Mouse (Mus musculus) heart, postnatal 4 days (tissue): ENCODE measurements around the gene Cobll1. TPM values are rescaled to one million over a fixed set of nuclear protein-coding genes. Genes with fewer than 3 reads are reported as not detected.
A peak's percentile ranks its signal among the peaks of the same experiment; 100 is the strongest.

Experiments
- DNase-seq: peaks from one replicate; pipeline ENCODE4 v3.0.0; 2021
- total RNA-seq, 2 experiments: library from RNA; stranded (reverse); gene quantifications; 2 replicates each; pipeline ENCODE4 v1.2.3; 2021

The Cobll1 gene
- total RNA-seq, 2 experiments from 2014 or later, result 34.5 to 34.7 TPM

DNA sequence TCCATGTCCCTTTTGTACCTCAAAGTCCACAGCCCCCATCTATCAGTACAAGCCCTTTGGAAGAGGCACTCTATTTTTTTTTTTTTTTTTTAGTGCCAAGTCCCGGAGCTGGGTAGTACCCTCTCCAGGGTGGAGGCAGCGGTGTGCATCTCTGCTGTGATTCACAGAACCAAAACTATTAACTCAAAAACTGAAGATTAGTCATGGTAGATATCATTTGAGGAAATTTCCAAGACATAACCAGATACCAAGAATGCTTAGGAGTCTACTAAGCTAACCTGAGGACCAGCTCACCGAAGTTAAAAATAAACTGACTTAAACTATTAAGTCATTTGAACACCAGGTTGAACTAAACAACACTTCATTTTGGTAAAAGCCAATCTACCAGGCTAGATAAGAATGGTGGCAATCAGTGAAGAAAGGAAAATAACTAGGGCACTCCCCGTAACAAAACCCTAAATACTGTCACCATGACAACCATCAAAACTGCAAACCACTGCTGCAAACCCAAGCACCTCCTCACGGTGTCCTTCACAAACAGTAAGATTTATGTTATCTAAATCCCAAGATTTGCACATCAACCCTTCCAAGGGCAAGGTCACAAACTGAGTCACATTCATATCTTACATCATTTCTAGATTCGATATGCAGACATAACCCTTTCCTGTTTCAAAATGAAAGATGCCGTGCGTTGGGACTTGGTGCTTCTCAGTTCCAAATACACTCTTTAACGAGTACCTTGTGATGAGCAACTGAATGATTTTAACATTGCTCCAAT lies 43.8 kb downstream of the Cobll1 start:
- DNase-seq, result no peak

- no peak for DNase-seq
Observed at GRCm38 (mm10) chr2:65193091-65193795, 46.0 kb downstream of the Cobll1 start.

DNA sequence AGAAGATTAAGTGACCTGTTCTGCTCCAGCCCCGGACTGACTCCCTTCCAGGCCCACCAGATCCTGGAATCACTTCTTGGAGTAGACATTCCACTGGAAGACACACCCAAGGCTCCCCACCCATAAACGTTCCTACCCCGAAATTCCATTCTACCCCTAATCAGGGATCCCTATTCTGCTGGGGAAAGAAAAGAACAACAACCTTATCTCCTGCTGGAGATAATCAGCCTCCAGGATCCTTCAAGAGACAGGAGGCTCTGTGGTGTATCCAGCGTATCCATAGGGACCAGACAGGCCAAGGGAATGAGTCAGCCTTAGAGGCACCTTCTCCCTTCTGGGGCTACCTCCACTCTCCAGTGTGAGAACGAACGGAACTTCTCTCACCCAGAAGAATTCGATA lies 47.8 kb downstream of the Cobll1 start:
- DNase-seq, result no peak

DNA sequence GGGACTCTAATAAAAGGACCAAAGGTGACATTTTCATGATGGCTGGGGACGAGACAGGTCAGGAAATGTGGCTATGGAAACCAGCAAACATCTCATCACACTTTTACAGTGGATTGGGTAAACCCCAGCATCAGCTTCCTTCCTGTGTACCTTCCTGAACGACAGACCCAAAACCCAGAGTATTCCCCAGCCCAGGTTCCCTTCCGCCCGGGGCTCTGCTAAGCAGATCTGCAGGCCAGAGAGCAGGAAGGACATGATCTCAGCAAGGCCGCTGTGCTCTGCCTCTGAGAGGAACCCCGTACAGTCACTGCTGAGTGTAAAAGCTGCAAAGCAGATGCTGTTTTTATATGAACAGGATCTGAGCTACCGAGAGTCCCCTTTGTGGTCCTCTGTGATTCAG lies 49.9 kb downstream of the Cobll1 start:
- peak; percentile 60 for DNase-seq

- DNase-seq, result no peak
Observed at GRCm38 (mm10) chr2:65188585-65188984, 50.6 kb downstream of the Cobll1 start.

DNA sequence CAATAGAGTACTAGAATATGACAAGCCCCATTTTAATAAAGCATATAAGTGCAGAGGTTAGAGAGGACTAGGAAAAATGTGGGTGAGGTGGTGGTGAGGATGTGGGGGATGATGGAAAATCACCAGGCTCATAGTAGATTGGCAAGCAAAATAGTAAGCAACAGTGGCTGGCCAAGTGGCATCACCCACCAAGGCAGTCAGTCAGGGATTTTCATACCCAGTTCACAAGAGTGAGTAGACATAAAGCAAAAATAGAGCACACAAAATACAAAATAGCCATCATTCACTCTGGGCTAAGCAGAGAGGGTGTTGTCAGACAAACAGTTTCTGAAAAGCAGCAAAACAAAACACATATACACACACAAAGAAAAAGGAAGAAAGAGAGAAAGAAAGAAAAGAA lies 51.6 kb downstream of the Cobll1 start:
- DNase-seq, result no peak

DNA sequence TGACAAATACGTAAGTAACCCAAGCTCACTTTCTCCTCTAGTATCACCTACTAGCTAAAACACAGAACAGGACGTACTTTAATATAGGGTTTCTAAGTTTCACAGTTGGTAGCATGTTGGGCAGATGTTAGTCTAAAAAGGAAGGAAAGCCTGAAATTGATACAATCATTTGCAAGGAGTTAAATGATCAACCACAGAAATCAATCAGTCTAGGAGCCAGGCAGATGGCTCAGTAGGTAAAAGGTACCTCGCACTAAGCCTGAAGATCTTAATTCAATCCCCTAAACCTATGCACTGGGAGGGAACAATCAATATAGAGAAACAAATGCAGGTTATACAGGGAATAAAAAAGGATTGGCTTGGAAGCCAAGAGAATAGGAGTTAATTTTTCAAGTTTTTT lies 52.0 kb downstream of the Cobll1 start:
- no peak for DNase-seq

GRCm38 (mm10) chr2:65182747-65183146 lies 56.5 kb downstream of the Cobll1 start:
- DNase-seq, result no peak

- no peak for DNase-seq
Observed at GRCm38 (mm10) chr2:65181736-65182135, 57.5 kb downstream of the Cobll1 start.

GRCm38 (mm10) chr2:65181066-65181716 lies 58.0 kb downstream of the Cobll1 start:
- DNase-seq, result no peak

- no peak for DNase-seq
Observed at GRCm38 (mm10) chr2:65175645-65176044, 63.6 kb downstream of the Cobll1 start.

DNA sequence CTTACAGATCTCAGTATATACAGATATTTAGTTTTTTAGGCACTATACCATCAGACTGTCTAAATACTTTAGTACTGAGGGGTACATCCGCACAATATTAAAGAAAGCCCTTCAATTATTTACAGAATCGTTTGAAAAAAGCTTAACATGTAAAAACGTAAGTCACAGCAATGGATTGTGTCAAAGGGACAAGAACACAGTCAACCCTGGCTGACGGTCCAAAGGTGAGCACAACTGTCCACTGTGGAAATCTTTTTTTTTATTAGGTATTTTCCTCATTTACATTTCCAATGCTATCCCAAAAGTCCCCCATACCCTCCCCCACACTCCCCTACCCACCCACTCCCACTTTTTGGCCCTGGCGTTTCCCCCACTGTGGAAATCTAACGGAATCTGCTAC lies 67.1 kb downstream of the Cobll1 start:
- DNase-seq, result no peak

- no peak for DNase-seq
Observed at GRCm38 (mm10) chr2:65171516-65171915, 67.7 kb downstream of the Cobll1 start.

GRCm38 (mm10) chr2:65170693-65171456 lies 68.3 kb downstream of the Cobll1 start:
- DNase-seq, result no peak

DNA sequence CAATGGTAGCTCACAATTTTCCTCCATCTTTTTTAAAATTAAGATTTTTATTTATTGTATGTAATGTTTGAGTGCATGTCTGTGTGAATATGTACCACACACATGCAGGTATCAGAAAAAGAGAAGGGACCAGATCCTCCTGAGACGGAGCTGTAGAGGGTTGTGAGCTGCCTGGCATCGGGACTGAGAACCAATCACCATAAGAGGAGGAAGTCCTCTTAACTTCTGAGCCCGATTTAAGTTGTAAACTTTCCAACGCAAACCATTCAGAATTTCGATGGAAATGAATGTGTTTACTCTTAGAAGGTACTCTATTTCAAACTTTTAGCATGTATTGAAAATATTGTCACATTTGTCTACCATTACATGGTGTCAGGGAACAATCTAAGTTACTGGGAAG lies 68.9 kb downstream of the Cobll1 start:
- DNase-seq, result no peak

- DNase-seq, result no peak
Observed at GRCm38 (mm10) chr2:65163990-65164389, 75.2 kb downstream of the Cobll1 start.

DNA sequence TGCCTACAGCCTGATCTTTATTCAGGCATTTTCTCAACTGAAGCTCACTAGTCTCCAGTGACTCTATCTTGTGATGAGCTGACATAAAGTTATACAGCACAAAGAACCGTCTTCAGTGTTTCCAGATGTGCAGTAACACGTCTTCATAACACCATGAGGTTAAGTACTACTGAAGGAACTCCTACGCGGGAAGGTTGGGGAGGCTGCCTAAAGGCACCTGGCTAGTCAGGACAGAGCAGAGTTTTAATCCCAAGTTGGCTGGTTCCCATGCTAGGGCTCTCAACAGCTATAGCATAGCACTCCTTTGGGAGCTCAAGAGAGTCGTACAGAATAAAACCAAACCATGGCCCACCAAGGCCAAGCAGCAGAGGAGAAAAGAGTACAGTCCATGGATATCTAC lies 76.6 kb downstream of the Cobll1 start:
- DNase-seq, result no peak

GRCm38 (mm10) chr2:65161715-65162114 lies 77.5 kb downstream of the Cobll1 start:
- no peak for DNase-seq

DNA sequence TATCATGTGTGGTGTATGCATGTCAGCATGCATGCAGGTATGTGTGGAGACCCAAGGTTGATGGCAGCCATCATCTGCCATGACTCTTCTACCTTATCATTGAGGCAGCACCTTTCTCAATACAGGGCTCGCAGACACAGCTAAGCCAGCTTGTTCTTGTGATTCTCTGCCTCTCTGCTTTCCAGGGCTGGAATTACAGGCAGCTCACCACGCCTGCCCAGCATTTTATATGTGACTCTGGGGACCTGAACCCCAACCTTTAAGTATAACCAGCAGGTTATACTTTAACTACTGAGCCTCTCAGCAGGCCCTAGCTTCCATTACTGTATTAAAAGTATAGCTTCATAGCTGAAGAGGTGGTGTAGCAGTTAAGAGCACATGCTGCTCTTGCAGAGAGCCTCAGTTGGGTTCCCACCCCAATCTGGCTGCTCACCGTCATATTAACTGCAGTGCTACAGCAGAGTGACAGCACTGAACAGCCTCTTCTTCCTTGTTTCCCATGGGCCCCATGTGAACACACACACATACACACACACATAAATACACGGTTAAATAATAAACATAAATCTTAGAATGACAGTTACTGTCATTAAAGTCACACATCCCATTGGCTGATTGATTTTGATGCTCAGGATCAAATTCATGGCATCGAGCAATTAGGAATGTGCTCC lies 81.1 kb downstream of the Cobll1 start:
- DNase-seq, result no peak

DNA sequence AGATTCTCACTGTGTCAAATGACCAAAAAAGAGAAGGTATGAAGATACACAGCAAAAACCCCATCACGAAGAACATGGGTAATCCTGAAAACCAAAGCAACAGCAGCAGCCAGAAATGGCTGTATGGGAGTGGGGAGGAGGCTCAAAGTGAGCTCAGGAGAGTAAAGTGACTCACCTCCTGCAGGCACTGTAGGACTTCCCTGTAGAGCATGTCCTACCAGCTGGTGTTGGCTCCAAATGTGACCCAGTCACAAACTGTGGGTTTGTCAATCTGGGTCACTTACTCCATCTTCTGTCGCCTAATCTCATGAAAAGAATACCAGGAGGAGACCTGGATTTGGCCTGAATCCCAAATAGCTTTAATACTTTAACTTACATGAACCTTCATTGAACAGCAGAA lies 81.9 kb downstream of the Cobll1 start:
- DNase-seq, result no peak

DNA sequence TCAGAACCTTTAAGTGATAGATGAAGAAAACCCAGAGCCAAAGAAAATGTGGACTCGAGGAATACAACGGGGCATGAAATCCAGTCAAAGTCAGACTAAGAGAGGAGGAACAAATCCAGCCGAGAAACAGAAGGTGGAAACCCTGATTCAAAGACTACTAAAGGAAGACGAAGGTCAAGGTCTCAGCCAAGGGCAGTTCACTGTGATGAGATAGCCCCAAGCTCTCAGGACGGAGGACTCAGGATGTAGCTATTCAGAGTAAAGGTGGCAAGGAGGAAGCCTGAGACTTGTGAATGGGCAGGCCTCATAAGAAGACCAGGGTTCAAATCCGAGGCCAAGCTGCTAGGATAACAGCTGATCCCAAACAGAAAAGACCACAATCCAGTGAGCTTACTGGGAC lies 90.3 kb downstream of the Cobll1 start:
- DNase-seq, result no peak

DNA sequence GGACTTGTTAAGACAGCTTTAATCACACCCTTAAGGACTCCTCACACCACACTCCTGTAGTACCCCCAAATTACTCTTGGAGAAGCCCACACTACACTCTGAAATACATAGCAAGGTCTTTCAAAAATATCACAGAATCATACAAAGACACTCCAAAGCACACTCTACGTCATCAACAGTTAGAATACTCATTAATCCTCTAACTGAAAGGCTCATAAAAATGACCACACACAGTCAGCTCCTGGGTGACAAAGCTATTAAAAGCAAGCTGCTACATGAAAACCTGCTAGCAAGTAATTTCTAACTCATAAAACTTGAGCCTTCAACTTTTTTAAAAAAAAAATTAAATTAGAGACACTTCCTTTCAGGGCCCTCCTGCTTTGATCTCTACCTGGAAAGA lies 91.8 kb downstream of the Cobll1 start:
- DNase-seq, result no peak
